Mouse (Mus musculus) forebrain, embryonic 10.5 days (tissue): Measurements from ENCODE around the gene Ppm1k. TPM values are rescaled to one million over a fixed set of nuclear protein-coding genes. Genes with fewer than 3 reads are reported as not detected.
"Not testable (repeated sequence)": the region's sequence is repeated elsewhere in the genome, so short reads cannot be mapped to it uniquely, and the experiment has no call there.

ENCODE experiments used
- DNase-seq: peaks from one replicate; pipeline ENCODE4 v3.0.0-alpha.2; 2017; ENCODE audit warnings: low spot score; ENCODE audit errors: extremely low spot score
- H3K27ac ChIP-seq: fragments of 300-500 bp; sonication (generic); 2 replicates; pipeline ENCODE4 v1.5.1; 2016; ENCODE audit warnings: mild to moderate bottlenecking
- H3K27me3 ChIP-seq: fragments of 300-500 bp; sonication (generic); 2 replicates; pipeline ENCODE4 v1.6.1; 2016; ENCODE audit warnings: mild to moderate bottlenecking; ENCODE audit not compliant: poor library complexity, severe bottlenecking
- H3K36me3 ChIP-seq: fragments of 300-500 bp; sonication (generic); replicated peaks from 2 replicates; pipeline ENCODE4 v1.6.1; 2016; ENCODE audit warnings: mild to moderate bottlenecking, moderate library complexity
- H3K4me1 ChIP-seq: fragments of 300-500 bp; sonication (generic); 2 replicates; pipeline ENCODE4 v1.6.1; 2016
- H3K4me3 ChIP-seq: fragments of 300-500 bp; sonication (generic); 2 replicates; pipeline ENCODE4 v1.5.1; 2016; ENCODE audit warnings: mild to moderate bottlenecking, moderate library complexity
- H3K9me3 ChIP-seq: fragments of 300-500 bp; sonication (generic); 2 replicates; pipeline ENCODE4 v1.6.1; 2016; ENCODE audit warnings: mild to moderate bottlenecking, moderate library complexity
- WGBS: fragments of 180-500 bp; shearing (Covaris S2); methylation state at CpG from one replicate; pipeline ENCODE4 v1.1.7; 2016; 5-methylcytosine and 5-hydroxymethylcytosine counted together
- polyA plus RNA-seq: library from polyadenylated mRNA; unstranded; fragments of >200 nt; fragmentation: Nextera tagmentation; extraction: Ambion mirVana; gene quantifications from 2 replicates; pipeline ENCODE4 v1.2.1, GENCODE M21; 2016

The Ppm1k gene
- polyA plus RNA-seq, 1 experiment from 2014 or later = 4.1 TPM

DNA sequence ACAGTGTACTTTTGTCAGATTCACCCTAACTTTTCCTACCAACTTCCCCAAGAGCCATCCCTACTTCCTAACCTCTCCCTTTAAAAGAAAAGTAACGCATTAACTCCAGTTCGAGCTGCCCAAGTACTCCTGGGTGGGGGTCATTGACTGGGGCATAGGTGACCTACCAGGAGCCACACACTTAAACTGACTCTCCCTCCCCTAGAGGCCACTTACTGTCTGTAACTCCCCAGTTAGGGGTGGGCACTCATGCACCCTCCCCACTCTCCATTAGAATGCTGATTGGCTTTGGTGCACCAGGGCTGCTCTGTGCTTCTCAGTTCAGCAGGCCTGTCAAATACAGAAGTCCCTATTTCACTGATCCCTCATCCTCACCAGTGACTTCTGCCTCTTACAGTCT is 8.3 kb downstream of the Ppm1k start:
- H3K27me3 ChIP-seq = no peaks in the 10 kb centered on the region
- DNase-seq = no peak
- H3K36me3 ChIP-seq = no peaks in the 10 kb centered on the region
- H3K4me3 ChIP-seq = no peak overlapping the region
- no peak overlapping the region for H3K27ac ChIP-seq
- WGBS = 85% methylated on average over 2 of the region's 2 CpGs
- H3K9me3 ChIP-seq = no peaks in the 10 kb centered on the region
- no peaks in the 10 kb centered on the region for H3K4me1 ChIP-seq

DNA sequence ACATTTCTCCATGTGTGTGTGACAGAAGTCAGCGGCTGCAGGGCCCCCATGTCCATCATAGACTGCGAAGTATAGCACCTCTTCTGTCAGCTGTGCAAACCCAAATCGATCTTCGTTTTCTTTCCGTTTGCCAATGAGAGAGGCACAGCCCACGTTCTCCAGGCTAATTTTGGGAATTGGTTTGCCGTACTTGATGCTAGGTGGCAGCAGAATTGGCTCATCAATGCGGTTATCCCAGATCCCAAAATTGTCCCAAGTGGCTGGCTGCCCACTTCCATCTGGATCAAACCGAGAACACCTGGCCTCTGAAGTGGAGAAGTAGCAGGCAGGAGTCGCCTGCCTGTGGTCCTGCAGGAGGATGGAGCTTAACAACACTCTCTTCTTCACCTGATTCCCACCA is 10.5 kb downstream of the Ppm1k start:
- Histone ChIP-seq H3K4me3 (no peak overlapping the region), H3K9me3 (no peaks in the 10 kb centered on the region), H3K36me3 (no peaks in the 10 kb centered on the region), H3K27me3 (no peaks in the 10 kb centered on the region), H3K27ac (no peak overlapping the region), H3K4me1 (no peaks in the 10 kb centered on the region)
- no peak for DNase-seq
- 90% methylated on average over 10 of the region's 10 CpGs for WGBS

DNA sequence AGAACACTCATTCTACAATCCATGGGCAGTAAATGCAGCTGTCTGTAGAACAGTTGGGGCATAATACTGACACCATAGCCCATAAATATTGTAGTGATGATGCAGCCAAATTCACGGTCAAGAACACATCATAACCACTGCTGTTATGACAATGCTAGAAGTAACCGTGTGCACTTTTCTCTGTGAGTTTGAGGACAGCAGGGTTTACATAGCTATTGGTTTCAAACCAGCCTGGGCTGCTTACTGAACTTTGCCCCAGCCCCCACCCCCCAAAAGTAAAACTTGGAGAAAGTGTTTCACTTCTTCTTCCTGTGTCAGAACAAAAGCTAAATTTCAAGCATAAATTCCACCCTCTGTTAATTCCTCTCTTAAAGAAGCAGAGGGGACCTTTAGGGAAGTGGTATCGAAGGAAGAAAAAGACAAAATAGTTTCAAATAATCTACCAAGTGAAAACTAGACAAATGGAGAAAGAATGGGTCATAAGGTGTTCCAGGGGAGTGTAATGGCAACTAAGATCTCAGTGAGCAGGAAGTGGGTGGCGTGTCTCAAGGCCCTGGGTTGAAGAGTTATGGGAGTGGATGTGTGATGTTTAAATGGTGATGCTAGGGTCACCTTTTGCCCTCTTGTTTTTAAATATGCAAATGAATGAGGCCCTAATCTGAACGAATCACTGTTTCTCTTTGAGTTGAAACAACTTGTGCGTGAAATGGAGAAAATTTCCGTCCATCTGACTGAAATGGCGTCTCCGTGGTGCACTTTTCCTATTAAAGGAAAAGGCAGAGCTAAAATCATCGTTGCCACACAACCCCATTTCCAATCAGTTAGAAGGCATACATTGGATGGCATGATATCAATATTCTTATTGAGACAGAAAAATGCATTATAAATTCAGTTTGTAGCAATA is 14.3 kb downstream of the Ppm1k start:
- Histone ChIP-seq H3K36me3 (no peaks in the 10 kb centered on the region), H3K4me3 (no peak overlapping the region), H3K9me3 (no peaks in the 10 kb centered on the region), H3K4me1 (no peaks in the 10 kb centered on the region), H3K27ac (no peak overlapping the region), H3K27me3 (no peaks in the 10 kb centered on the region)
- WGBS = 92% methylated on average over 10 of the region's 10 CpGs
- DNase-seq = no peak

DNA sequence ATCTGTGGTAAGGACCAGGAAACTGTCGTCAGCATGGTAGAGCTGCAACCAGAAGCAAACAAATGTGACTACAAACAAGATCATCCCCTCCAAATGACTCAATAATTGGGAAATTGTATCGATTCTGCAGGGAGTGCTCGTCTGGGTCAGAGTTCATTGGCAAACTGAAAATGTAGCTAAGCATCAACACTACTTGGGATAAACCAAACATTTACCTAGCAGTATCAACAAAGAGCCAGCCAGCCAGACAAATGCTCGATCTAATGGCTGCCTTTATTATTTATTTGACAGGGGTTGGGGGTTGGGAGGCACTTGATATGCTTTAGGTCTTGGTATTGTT is 21.3 kb downstream of the Ppm1k start:
- Histone ChIP-seq H3K4me1 (no peaks in the 10 kb centered on the region), H3K27ac (no peak overlapping the region), H3K9me3 (no peaks in the 10 kb centered on the region), H3K4me3 (no peak overlapping the region), H3K36me3 (peaks cover 9% of the 10 kb centered on the region), H3K27me3 (no peaks in the 10 kb centered on the region)
- no peak for DNase-seq
- WGBS = 82% methylated on average over 4 of the region's 4 CpGs

DNA sequence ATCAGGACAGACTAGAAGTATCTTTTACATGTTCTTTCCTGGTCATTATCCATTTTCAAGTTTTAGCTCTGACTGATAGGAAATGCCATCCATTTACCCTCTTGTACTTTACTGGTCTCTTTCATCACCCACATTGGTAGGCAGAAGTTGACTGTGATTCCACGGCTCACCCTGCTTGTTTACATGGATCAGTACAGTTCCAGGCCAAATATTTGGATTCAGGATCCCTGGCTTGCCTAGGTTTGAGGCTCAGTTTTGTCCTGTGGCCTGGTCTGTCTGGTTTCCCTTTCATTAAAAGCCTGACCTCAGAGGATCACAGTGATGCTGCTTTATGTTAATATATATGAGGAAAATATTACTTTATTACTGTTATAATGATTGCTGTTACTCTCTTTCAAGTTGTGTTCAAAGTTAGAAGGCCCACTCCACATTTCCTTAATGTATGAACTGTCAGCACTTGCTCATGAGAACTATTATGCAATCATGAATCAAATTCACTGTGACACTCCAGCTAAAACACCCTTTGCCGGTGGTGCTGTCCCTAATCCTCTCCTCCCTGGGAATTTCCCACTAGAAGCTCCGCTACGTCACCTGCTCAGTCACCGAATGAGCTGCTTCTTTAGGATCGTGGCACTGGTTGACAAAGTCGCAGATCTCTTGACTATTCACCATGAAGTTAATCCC is 21.8 kb downstream of the Ppm1k start:
- no peak overlapping the region for H3K27ac ChIP-seq
- WGBS = 75% methylated on average over 7 of the region's 7 CpGs
- no peak overlapping the region for H3K4me3 ChIP-seq

DNA sequence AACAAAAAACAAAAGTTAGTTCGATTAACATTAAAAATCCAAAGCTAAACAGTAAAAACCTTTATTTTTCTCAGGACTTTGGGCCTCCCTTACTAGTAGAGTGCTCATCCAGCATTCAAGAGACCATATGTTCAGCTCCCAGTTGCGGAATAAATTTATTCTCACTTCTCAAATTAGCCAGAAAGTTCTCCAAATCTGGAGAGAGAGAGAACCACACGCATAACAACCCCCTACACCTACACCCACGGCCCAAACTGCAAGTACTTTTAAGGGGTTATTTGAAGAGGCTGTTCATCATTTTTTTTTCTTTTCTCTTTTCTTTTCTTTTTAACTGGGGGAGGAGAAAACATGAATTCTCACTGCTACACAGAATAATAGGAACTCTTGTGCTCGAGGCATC is 23.4 kb downstream of the Ppm1k start:
- Histone ChIP-seq H3K4me1 (no peaks in the 10 kb centered on the region), H3K36me3 (peaks cover 9% of the 10 kb centered on the region), H3K4me3 (no peak overlapping the region), H3K9me3 (no peaks in the 10 kb centered on the region), H3K27me3 (no peaks in the 10 kb centered on the region), H3K27ac (no peak overlapping the region)
- 91% methylated on average over 5 of the region's 5 CpGs for WGBS
- DNase-seq = no peak

More for the DNA sequence above, 21.8 kb downstream of the Ppm1k start:
- Histone ChIP-seq H3K36me3 (peaks cover 9% of the 10 kb centered on the region), H3K4me1 (no peaks in the 10 kb centered on the region), H3K27me3 (no peaks in the 10 kb centered on the region), H3K9me3 (no peaks in the 10 kb centered on the region)
- no peak for DNase-seq

DNA sequence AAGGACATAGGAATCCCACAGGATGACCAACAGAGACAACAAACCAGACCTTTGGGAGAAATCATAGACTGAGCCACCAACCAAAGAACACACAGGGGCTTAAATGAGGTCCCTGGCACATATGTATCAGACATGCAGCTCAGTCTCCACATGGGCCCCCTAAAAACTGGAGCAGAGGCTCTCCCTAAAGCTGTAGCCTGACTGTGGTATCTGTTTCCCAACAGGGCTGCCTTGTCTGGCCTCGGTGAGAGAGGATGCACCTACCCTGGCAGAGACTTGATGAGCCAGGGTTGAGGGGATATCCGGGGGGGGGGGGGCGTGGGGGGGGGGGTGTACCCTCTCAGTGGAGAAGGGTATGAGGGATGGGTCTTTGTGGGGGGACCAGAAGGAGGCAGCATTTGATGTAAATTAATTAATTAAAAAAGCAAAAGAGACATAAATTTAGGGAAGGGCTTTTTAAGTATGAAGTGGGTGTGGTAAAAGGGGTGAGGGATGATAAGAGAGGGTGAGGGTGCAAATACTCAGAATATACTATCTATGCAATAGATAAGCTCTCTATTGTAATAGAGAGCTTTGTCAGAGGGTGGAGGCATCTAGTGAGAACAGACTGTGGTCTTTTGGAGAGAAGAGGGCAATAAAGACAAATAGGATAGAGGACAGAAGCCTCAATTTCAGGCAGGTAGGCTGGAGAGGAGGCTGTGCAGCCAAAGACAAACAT is 31.4 kb downstream of the Ppm1k start:
- no peak for DNase-seq
- Histone ChIP-seq H3K9me3 (no peaks in the 10 kb centered on the region), H3K4me1 (no peaks in the 10 kb centered on the region), H3K36me3 (no peaks in the 10 kb centered on the region), H3K27me3 (no peaks in the 10 kb centered on the region), H3K27ac (no peak overlapping the region), H3K4me3 (no peak overlapping the region)
- 51% methylated on average over 3 of the region's 3 CpGs for WGBS

DNA sequence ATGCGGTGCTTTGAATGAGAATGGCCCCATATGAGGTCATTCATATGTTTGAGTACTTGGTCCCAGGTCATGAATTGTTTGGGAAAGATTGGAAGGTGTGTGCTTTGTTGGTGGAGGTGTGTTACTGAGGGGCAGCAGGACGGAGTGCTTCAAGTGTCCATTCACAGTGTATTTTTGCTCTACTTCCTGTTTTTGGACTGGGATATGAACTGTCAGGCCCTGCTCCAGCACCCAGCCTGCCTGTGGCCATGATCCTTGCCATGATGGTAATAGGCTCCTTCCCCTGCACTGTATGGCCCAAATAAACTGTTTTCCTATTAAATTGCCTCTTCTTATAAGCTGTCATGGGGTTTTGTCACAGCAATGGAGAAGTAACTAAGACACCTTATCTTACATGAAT is 36.1 kb downstream of the Ppm1k start:
- no peak for DNase-seq
- Histone ChIP-seq H3K27ac (no peak overlapping the region), H3K9me3 (no peaks in the 10 kb centered on the region), H3K4me3 (no peak overlapping the region), H3K36me3 (no peaks in the 10 kb centered on the region), H3K4me1 (no peaks in the 10 kb centered on the region), H3K27me3 (no peaks in the 10 kb centered on the region)
- WGBS = 91% methylated on average over 2 of the region's 2 CpGs

DNA sequence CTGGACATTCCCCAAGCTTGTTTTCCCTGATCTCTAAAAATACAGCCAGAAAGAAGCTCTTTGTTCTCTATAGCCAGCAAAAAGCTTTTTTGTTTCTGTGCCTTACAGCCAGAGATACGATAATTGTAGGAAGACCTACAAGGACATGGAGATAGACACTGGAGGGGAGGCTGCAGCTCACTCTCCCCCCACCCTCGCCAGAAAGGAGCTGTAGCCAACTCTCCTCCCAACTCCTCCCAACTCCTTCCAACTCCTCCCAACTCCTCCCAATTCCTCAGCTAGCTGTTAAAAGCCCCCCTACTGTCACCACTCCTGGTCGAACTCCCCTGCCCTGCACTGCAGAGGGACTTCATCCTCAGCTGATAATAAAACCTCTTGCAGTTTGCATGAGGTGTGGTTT is 67.1 kb downstream of the Ppm1k start:
- WGBS = 34% methylated on average over 3 of the region's 3 CpGs
- H3K36me3 ChIP-seq, H3K4me3 ChIP-seq, H3K9me3 ChIP-seq, H3K27ac ChIP-seq, H3K27me3 ChIP-seq, H3K4me1 ChIP-seq, DNase-seq: not testable (repeated sequence)

Other genes with a start within 250 kb of the Ppm1k start
- gene Vmn1r16, start 206.0 kb downstream of the Ppm1k start, polyA plus RNA-seq = not detected in 2 replicates
- gene Vmn1r17, start 171.7 kb downstream of the Ppm1k start, polyA plus RNA-seq = not detected in 2 replicates
- gene Vmn1r18, start 139.7 kb downstream of the Ppm1k start, polyA plus RNA-seq = not detected in 2 replicates
- gene Vmn1r19, start 131.7 kb downstream of the Ppm1k start, polyA plus RNA-seq = not detected in 2 replicates
- not detected in 2 replicates for gene Vmn1r20, start 106.5 kb downstream of the Ppm1k start, polyA plus RNA-seq
- 3.1 and 3.8 TPM in 2 replicates for gene Herc6, start 45.5 kb upstream of the Ppm1k start, polyA plus RNA-seq
- 18.6 and 19.0 TPM in 2 replicates for gene Pyurf, start 156.6 kb upstream of the Ppm1k start, polyA plus RNA-seq
- gene Lancl2, start 167.1 kb upstream of the Ppm1k start, polyA plus RNA-seq = 40.8 and 46.4 TPM in 2 replicates